Mouse (Mus musculus) right cerebral cortex, postnatal 36 days (tissue): ENCODE data around the gene Syne4.
A peak's percentile ranks its signal among the peaks of the same experiment; 100 is the strongest.

Experiments
- DNase-seq, 2 experiments: peaks; one replicate each; pipeline ENCODE4 v3.0.0; 2022; ENCODE audit warnings: low spot score in 2 of 2, mixed read lengths in 1 of 2

Syne4 gene

GRCm38 (mm10) chr7:30314721-30315155, at the start of gene Syne4:
TSS of gene Syne4 (plus strand) at chr7:30314807.
- DNase-seq, result no peak

- no peak for DNase-seq
These were observed 49.6 kb upstream of the Syne4 start for GRCm38 (mm10) chr7:30265041-30265440.

GRCm38 (mm10) chr7:30265531-30265930, 49.1 kb upstream of the Syne4 start:
- DNase-seq, result no peak

- DNase-seq, result no peak
These were observed 48.7 kb upstream of the Syne4 start for GRCm38 (mm10) chr7:30265935-30266334.

- no peak for DNase-seq
These were observed 47.8 kb upstream of the Syne4 start for GRCm38 (mm10) chr7:30266780-30267179.

- DNase-seq, result no peak
These were observed 45.0 kb upstream of the Syne4 start for GRCm38 (mm10) chr7:30269641-30270040.

- no peak for DNase-seq
These were observed 40.2 kb upstream of the Syne4 start for GRCm38 (mm10) chr7:30274383-30274782.

- DNase-seq, result no peak
These were observed 35.7 kb upstream of the Syne4 start for GRCm38 (mm10) chr7:30278911-30279310.

- DNase-seq, result no peak
These were observed 35.1 kb upstream of the Syne4 start for GRCm38 (mm10) chr7:30279536-30279935.

GRCm38 (mm10) chr7:30279951-30280669, 34.5 kb upstream of the Syne4 start, which contains the start of the genes Thap8 and Wdr62:
TSS of gene Thap8 (plus strand) at chr7:30280094.
TSS of gene Wdr62 (minus strand) at chr7:30280419.
- DNase-seq, result peak; percentile 83 to 88

GRCm38 (mm10) chr7:30280670-30281138, 33.9 kb upstream of the Syne4 start:
- DNase-seq, result peak; percentile 81 to 87

GRCm38 (mm10) chr7:30281522-30281921, 33.1 kb upstream of the Syne4 start:
- DNase-seq, result no peak

- no peak for DNase-seq
These were observed 31.9 kb upstream of the Syne4 start for GRCm38 (mm10) chr7:30282740-30283139.

GRCm38 (mm10) chr7:30286701-30287410, 27.8 kb upstream of the Syne4 start:
- no peak for DNase-seq

- no peak for DNase-seq
These were observed 26.6 kb upstream of the Syne4 start for GRCm38 (mm10) chr7:30288046-30288445.

- no peak for DNase-seq
These were observed 25.4 kb upstream of the Syne4 start for GRCm38 (mm10) chr7:30289071-30289713.

- DNase-seq, result no peak
These were observed 24.8 kb upstream of the Syne4 start for GRCm38 (mm10) chr7:30289714-30290399.

GRCm38 (mm10) chr7:30291215-30292131, 23.1 kb upstream of the Syne4 start, which contains the start of gene Clip3:
TSS of gene Clip3 (plus strand) at chr7:30291728.
- DNase-seq, result peak; percentile 84 to 89

- peak in 1 of 2 experiments; percentile 57 for DNase-seq
These were observed 20.8 kb upstream of the Syne4 start for GRCm38 (mm10) chr7:30293795-30294194.

- no peak for DNase-seq
These were observed 20.3 kb upstream of the Syne4 start for GRCm38 (mm10) chr7:30294296-30294695.

GRCm38 (mm10) chr7:30295103-30295502, 19.5 kb upstream of the Syne4 start:
- DNase-seq, result no peak
